Mouse (Mus musculus): ENCODE results near the gene Egln2. TPM values are rescaled to one million over a fixed set of nuclear protein-coding genes. Genes with fewer than 3 reads are reported as not detected.

The Egln2 gene
- total RNA-seq, 2 experiments from 2014 or later: 95.1 to 98.7 TPM

Small RNA genes lying within 50 kb of the gene (microRNA-seq; reads per million reads assigned to microRNA genes)
- gene Mir1191: not detected
- 0.76 reads per million for gene Mir3101

Other genes starting within 250 kb of the Egln2 start
- not detected for gene Cyp2a22, start 227.4 kb downstream of the Egln2 start, total RNA-seq (2021)
- gene Cyp2a12, start 137.7 kb downstream of the Egln2 start, total RNA-seq (2021): not detected
- gene Cyp2f2, start 46.9 kb downstream of the Egln2 start, total RNA-seq (2021): not detected
- gene Cyp2t4, start 13.1 kb downstream of the Egln2 start, total RNA-seq (2021): not detected
- 10 to 100 TPM; 91.5 to 96.5 TPM for gene Rab4b, start 12.1 kb upstream of the Egln2 start, total RNA-seq (2021)
- gene Gm21983, start 14.3 kb upstream of the Egln2 start, total RNA-seq (2021): not detected
- 1 to 10 TPM; 1.2 to 1.9 TPM for gene Mia, start 14.4 kb upstream of the Egln2 start, total RNA-seq (2021)
- gene BC024978, start 29.0 kb upstream of the Egln2 start, total RNA-seq (2021): 10 to 100 TPM; 20.6 TPM
- 10 to 100 TPM; 78.4 to 80.5 TPM for gene Snrpa, start 29.5 kb upstream of the Egln2 start, total RNA-seq (2021)
- 1 to 10 TPM; 8.0 TPM for gene Itpkc, start 61.9 kb upstream of the Egln2 start, total RNA-seq (2021)
- 10 to 100 TPM; 33.2 to 41.9 TPM for gene Coq8b, start 66.2 kb upstream of the Egln2 start, total RNA-seq (2021)
- gene Numbl, start 91.6 kb upstream of the Egln2 start, total RNA-seq (2021): 100 to 1,000 TPM; 107 to 127 TPM
- gene Ltbp4, start 170.9 kb upstream of the Egln2 start, total RNA-seq (2021): 10 to 100 TPM; 36.3 to 50.7 TPM
- 10 to 100 TPM; 12.4 to 35.7 TPM for gene Shkbp1, start 189.2 kb upstream of the Egln2 start, total RNA-seq (2021)
- gene Gm20479, start 190.6 kb upstream of the Egln2 start, total RNA-seq (2021): not detected

Data from left cerebral cortex, postnatal 36 days (tissue).